Mouse (Mus musculus) forebrain, embryonic 14.5 days (tissue): ENCODE results near the gene Hist1h2bc. TPM values are rescaled to one million over a fixed set of nuclear protein-coding genes. Genes with fewer than 3 reads are reported as not detected.

Experiments used
- ATAC-seq: fragments of 200-750 bp; cut with Nextera tagmentation; 2 replicates; pipeline ENCODE4 v1.8.0; 2017; ENCODE audit warnings: mild to moderate bottlenecking, moderate library complexity
- DNase-seq: peaks from one replicate; pipeline ENCODE4 v3.0.0-alpha.2; 2015; ENCODE audit warnings: low spot score
- H3K27ac ChIP-seq: fragments of 300-500 bp; sonication (generic); 2 replicates; pipeline ENCODE4 v1.5.1; 2014; ENCODE audit warnings: low read depth, mild to moderate bottlenecking, control low read depth, low read length, moderate library complexity
- H3K27me3 ChIP-seq: fragments of 300-500 bp; sonication (generic); replicated peaks from 2 replicates; pipeline ENCODE4 v1.6.1; 2014; ENCODE audit warnings: low read length, control low read depth, mixed read lengths; ENCODE audit not compliant: control insufficient read depth, insufficient read depth
- H3K36me3 ChIP-seq: fragments of 300-500 bp; sonication (generic); 2 replicates; pipeline ENCODE4 v1.6.1; 2014; ENCODE audit warnings: low read length, control low read depth; ENCODE audit not compliant: control insufficient read depth, insufficient read depth
- H3K4me1 ChIP-seq: fragments of 300-500 bp; sonication (generic); 2 replicates; pipeline ENCODE4 v1.6.1; 2014; ENCODE audit warnings: antibody characterized with exemption, low read length, control low read depth; ENCODE audit not compliant: control insufficient read depth, insufficient read depth
- H3K4me2 ChIP-seq: fragments of 300-500 bp; sonication (generic); 2 replicates; pipeline ENCODE4 v1.6.1; 2014; ENCODE audit warnings: mild to moderate bottlenecking, control low read depth, low read length
- H3K4me3 ChIP-seq: fragments of 300-500 bp; sonication (generic); 2 replicates; pipeline ENCODE4 v1.5.1; 2014; ENCODE audit warnings: low read depth, low read length, control low read depth
- H3K9ac ChIP-seq: fragments of 300-500 bp; sonication (generic); 2 replicates; pipeline ENCODE4 v1.6.1; 2014; ENCODE audit warnings: mild to moderate bottlenecking, low read length, control low read depth, moderate library complexity
- H3K9me3 ChIP-seq: fragments of 300-500 bp; sonication (generic); replicated peaks from 2 replicates; pipeline ENCODE4 v1.6.1; 2016; ENCODE audit warnings: low read length, control low read depth, mixed read lengths; ENCODE audit not compliant: control insufficient read depth
- WGBS: fragments of 180-500 bp; shearing (Covaris S2); extraction: QIAGEN DNeasy Blood & Tissue Kit; methylation state at CpG from one replicate; pipeline ENCODE4 v1.1.7; 2014; 5-methylcytosine and 5-hydroxymethylcytosine counted together
- microRNA-seq: library from miRNA; unstranded; fragments of <30 nt; microRNA quantifications from one replicate; pipeline ENCODE4, GENCODE M21; 2016
- polyA plus RNA-seq: library from polyadenylated mRNA; unstranded; fragments of >200 nt; fragmentation: Nextera tagmentation; extraction: Ambion mirVana; gene quantifications from 2 replicates; pipeline ENCODE4 v1.2.1, GENCODE M21; 2014

Hist1h2bc gene
- polyA plus RNA-seq, 1 experiment from 2014 or later = 39.5 TPM

- H3K9me3 ChIP-seq = no peaks in the 10 kb centered on the region
- peak within 1 kb of the TSS; percentile 76 for H3K9ac ChIP-seq
- peak within 1 kb of the TSS; percentile 77 for H3K4me2 ChIP-seq
- peak within 1 kb of the TSS; percentile 44 for H3K4me3 ChIP-seq
- peaks cover 6% of the 10 kb centered on the region; the same call in 1 of the 2 replicates for H3K4me1 ChIP-seq
- under 1% methylated on average over 31 of the region's 38 CpGs for WGBS
- H3K27me3 ChIP-seq = no peaks in the 10 kb centered on the region
- ATAC-seq = peak; percentile 97
- H3K36me3 ChIP-seq = no peaks in the 10 kb centered on the region
- peak; percentile 96 for DNase-seq
- H3K27ac ChIP-seq = peak within 1 kb of the TSS; percentile 95
Measured at GRCm38 (mm10) chr13:23738677-23739068, 54.7 kb downstream of the Hist1h2bc start, which contains the start of gene Hist1h1c. Hist1h1c (plus strand) TSS chr13:23738808.

GRCm38 (mm10) chr13:23739069-23739921, 55.3 kb downstream of the Hist1h2bc start:
- peak; percentile 88 for ATAC-seq
- no peaks in the 10 kb centered on the region for H3K9me3 ChIP-seq
- peak overlapping the region; percentile 44 for H3K4me3 ChIP-seq
- H3K36me3 ChIP-seq = no peaks in the 10 kb centered on the region
- DNase-seq = peak; percentile 96
- H3K27me3 ChIP-seq = no peaks in the 10 kb centered on the region
- H3K4me1 ChIP-seq = peaks cover 6% of the 10 kb centered on the region; the same call in 1 of the 2 replicates
- under 1% methylated on average over 39 of the region's 39 CpGs for WGBS
- peak overlapping the region; percentile 77 for H3K4me2 ChIP-seq
- H3K27ac ChIP-seq = peak overlapping the region; percentile 95
- peak overlapping the region; percentile 76 for H3K9ac ChIP-seq

- peak overlapping the region; percentile 77 for H3K4me2 ChIP-seq
- DNase-seq (no peak), ATAC-seq (no peak; the same call in 1 of the 2 replicates)
- under 1% methylated on average over 14 of the region's 14 CpGs for WGBS
- H3K36me3 ChIP-seq = no peaks in the 10 kb centered on the region
- no peaks in the 10 kb centered on the region for H3K9me3 ChIP-seq
- peak overlapping the region; percentile 76 for H3K9ac ChIP-seq
- H3K4me1 ChIP-seq = peaks cover 6% of the 10 kb centered on the region; the same call in 1 of the 2 replicates
- H3K27ac ChIP-seq = peak overlapping the region; percentile 95
- no peaks in the 10 kb centered on the region for H3K27me3 ChIP-seq
- peak overlapping the region; percentile 44 for H3K4me3 ChIP-seq
Measured at GRCm38 (mm10) chr13:23739922-23740252, 55.9 kb downstream of the Hist1h2bc start.

GRCm38 (mm10) chr13:23740256-23740840, 56.3 kb downstream of the Hist1h2bc start:
- peak overlapping the region; percentile 77 for H3K4me2 ChIP-seq
- peak overlapping the region; percentile 95; the same call in 1 of the 2 replicates for H3K27ac ChIP-seq
- no peaks in the 10 kb centered on the region for H3K27me3 ChIP-seq
- no peaks in the 10 kb centered on the region for H3K9me3 ChIP-seq
- peak overlapping the region; percentile 76 for H3K9ac ChIP-seq
- peaks cover 6% of the 10 kb centered on the region; the same call in 1 of the 2 replicates for H3K4me1 ChIP-seq
- peak overlapping the region; percentile 44 for H3K4me3 ChIP-seq
- H3K36me3 ChIP-seq = no peaks in the 10 kb centered on the region
- DNase-seq (no peak), ATAC-seq (no peak)
- 41% methylated on average over 13 of the region's 13 CpGs for WGBS

- H3K9me3 ChIP-seq = no peaks in the 10 kb centered on the region
- DNase-seq = no peak
- ATAC-seq = no peak
- H3K4me2 ChIP-seq = peak overlapping the region; percentile 77
- H3K27ac ChIP-seq = no peak overlapping the region
- WGBS = 67% methylated on average over 5 of the region's 5 CpGs
- H3K4me3 ChIP-seq = no peak overlapping the region
- H3K4me1 ChIP-seq = peaks cover 6% of the 10 kb centered on the region; the same call in 1 of the 2 replicates
- H3K27me3 ChIP-seq = no peaks in the 10 kb centered on the region
- no peak overlapping the region for H3K9ac ChIP-seq
- no peaks in the 10 kb centered on the region for H3K36me3 ChIP-seq
Measured at GRCm38 (mm10) chr13:23740910-23741309, 56.9 kb downstream of the Hist1h2bc start.

- no peaks in the 10 kb centered on the region for H3K27me3 ChIP-seq
- no peak overlapping the region for H3K27ac ChIP-seq
- no peak overlapping the region for H3K9ac ChIP-seq
- no peak overlapping the region for H3K4me2 ChIP-seq
- no peak overlapping the region for H3K4me3 ChIP-seq
- peaks cover 7% of the 10 kb centered on the region; the same call in 1 of the 2 replicates for H3K4me1 ChIP-seq
- DNase-seq (no peak), ATAC-seq (no peak)
- H3K9me3 ChIP-seq = no peaks in the 10 kb centered on the region
- H3K36me3 ChIP-seq = no peaks in the 10 kb centered on the region
Measured at GRCm38 (mm10) chr13:23742007-23742406, 58.0 kb downstream of the Hist1h2bc start.

Small RNAs within 50 kb of the gene (microRNA-seq; reads per million reads assigned to microRNA genes)
- gene Gm44350 = not detected

Other genes with a start within 250 kb of the Hist1h2bc start
- 0.22 TPM in 1 of 2 replicates, not detected in the other for gene Btn1a1, start 218.3 kb upstream of the Hist1h2bc start, polyA plus RNA-seq
- gene Btn2a2, start 195.3 kb upstream of the Hist1h2bc start, polyA plus RNA-seq = 0.10 TPM in 1 of 2 replicates, not detected in the other
- gene Hist1h4h, start 153.1 kb upstream of the Hist1h2bc start, polyA plus RNA-seq = 4.3 and 7.1 TPM in 2 replicates
- gene Hist1h2af, start 150.3 kb upstream of the Hist1h2bc start, polyA plus RNA-seq = 1.9 and 4.4 TPM in 2 replicates
- 2.2 and 5.3 TPM in 2 replicates for gene Hist1h3g, start 148.8 kb upstream of the Hist1h2bc start, polyA plus RNA-seq
- gene Hist1h2bh, start 140.8 kb upstream of the Hist1h2bc start, polyA plus RNA-seq = 0.30 and 0.32 TPM in 2 replicates
- 0.62 and 0.89 TPM in 2 replicates for gene Hist1h3f, start 140.1 kb upstream of the Hist1h2bc start, polyA plus RNA-seq
- not detected in 2 replicates for gene Hist1h4f, start 132.6 kb upstream of the Hist1h2bc start, polyA plus RNA-seq
- gene Hist1h1d, start 130.9 kb upstream of the Hist1h2bc start, polyA plus RNA-seq = 0.36 and 0.52 TPM in 2 replicates
- 3.4 and 5.7 TPM in 2 replicates for gene Hist1h3e, start 121.8 kb upstream of the Hist1h2bc start, polyA plus RNA-seq
- 65.4 and 105 TPM in 2 replicates for gene Hist1h2ae, start 113.0 kb upstream of the Hist1h2bc start, polyA plus RNA-seq
- 2.3 and 4.3 TPM in 2 replicates for gene Hist1h2bg, start 112.8 kb upstream of the Hist1h2bc start, polyA plus RNA-seq
- gene Hist1h2bf, start 110.0 kb upstream of the Hist1h2bc start, polyA plus RNA-seq = 1.2 and 3.9 TPM in 2 replicates
- 2.2 and 3.2 TPM in 2 replicates for gene Hist1h2ad, start 109.8 kb upstream of the Hist1h2bc start, polyA plus RNA-seq
- gene Hist1h3d, start 108.4 kb upstream of the Hist1h2bc start, polyA plus RNA-seq = 5.8 and 5.9 TPM in 2 replicates
- 61.0 and 106 TPM in 2 replicates for gene Hist1h4d, start 102.6 kb upstream of the Hist1h2bc start, polyA plus RNA-seq
- gene Hist1h2be, start 63.1 kb upstream of the Hist1h2bc start, polyA plus RNA-seq = 1.2 and 1.8 TPM in 2 replicates
- gene Hist1h1e, start 61.6 kb upstream of the Hist1h2bc start, polyA plus RNA-seq = 12.2 and 17.8 TPM in 2 replicates
- 0.91 and 1.3 TPM in 2 replicates for gene Hist1h2ac, start 251 bp upstream of the Hist1h2bc start, polyA plus RNA-seq
- not detected in 2 replicates for gene Hist1h1t, start 11.6 kb downstream of the Hist1h2bc start, polyA plus RNA-seq
- gene Hist1h4c, start 14.3 kb downstream of the Hist1h2bc start, polyA plus RNA-seq = 2.9 and 6.5 TPM in 2 replicates
- gene Hfe, start 26.7 kb downstream of the Hist1h2bc start, polyA plus RNA-seq = 3.5 and 4.7 TPM in 2 replicates
- gene Hist1h1c, start 54.6 kb downstream of the Hist1h2bc start, polyA plus RNA-seq = 16.9 and 25.2 TPM in 2 replicates
- gene Hist1h3c, start 61.4 kb downstream of the Hist1h2bc start, polyA plus RNA-seq = 2.4 and 5.9 TPM in 2 replicates
- 1.3 and 1.5 TPM in 2 replicates for gene Hist1h2bb, start 62.5 kb downstream of the Hist1h2bc start, polyA plus RNA-seq
- gene Hist1h2ab, start 66.9 kb downstream of the Hist1h2bc start, polyA plus RNA-seq = 27.8 and 49.2 TPM in 2 replicates
- 2.3 and 9.6 TPM in 2 replicates for gene Hist1h3b, start 68.1 kb downstream of the Hist1h2bc start, polyA plus RNA-seq
- 3.5 and 4.7 TPM in 2 replicates for gene Hist1h4b, start 72.8 kb downstream of the Hist1h2bc start, polyA plus RNA-seq
- 0.97 TPM in 1 of 2 replicates, not detected in the other for gene Hist1h4a, start 77.0 kb downstream of the Hist1h2bc start, polyA plus RNA-seq
- 2.0 and 4.7 TPM in 2 replicates for gene Hist1h3a, start 78.2 kb downstream of the Hist1h2bc start, polyA plus RNA-seq
- gene Hist1h1a, start 79.5 kb downstream of the Hist1h2bc start, polyA plus RNA-seq = 2.3 and 2.4 TPM in 2 replicates
- gene Trim38, start 85.7 kb downstream of the Hist1h2bc start, polyA plus RNA-seq = not detected in 2 replicates
- not detected in 2 replicates for gene Slc17a2, start 122.8 kb downstream of the Hist1h2bc start, polyA plus RNA-seq
- not detected in 2 replicates for gene Slc17a3, start 155.2 kb downstream of the Hist1h2bc start, polyA plus RNA-seq
- gene Slc17a1, start 183.6 kb downstream of the Hist1h2bc start, polyA plus RNA-seq = not detected in 2 replicates
- gene Slc17a4, start 230.8 kb downstream of the Hist1h2bc start, polyA plus RNA-seq = not detected in 2 replicates
- gene Hist1h2ba, start 250.0 kb downstream of the Hist1h2bc start, polyA plus RNA-seq = not detected in 2 replicates